30 mouse cellular contexts compared by ENCODE assay signal in genomic region chr2:104688321-104688720, GRCm38 (mm10). TPM values are rescaled to one million over a fixed set of nuclear protein-coding genes. Genes with fewer than 3 reads are reported as not detected.
DNase-seq lines count a peak whose midpoint lies in the region; ATAC-seq and TF ChIP-seq lines count a peak whose summit lies in the region.
"Had no signal": no experiment of that assay in that cellular context is flagged by ENCODE, and none has a peak within 500 bp of the region (broad histone marks: within the 10 kb centered on the region; RNA-seq: fewer than 3 reads in every experiment).

No protein-coding gene starts in this region.

- no peak overlapping the region for H3K4me3 ChIP-seq in intestine, postnatal 0 days (ENCODE audit: low read depth, low read length)
- no peak overlapping the region for H3K4me3 ChIP-seq in intestine, embryonic 15.5 days (replicated peaks)
- no peak overlapping the region for H3K4me3 ChIP-seq in liver, embryonic 11.5 days (ENCODE audit: low read depth, low read length)
- no peak overlapping the region for H3K4me3 ChIP-seq in liver, embryonic 14.5 days (ENCODE audit: insufficient read depth in 1 of 2, low read depth in 2 of 2, low read length in 2 of 2)
- H3K4me3 ChIP-seq in hindbrain, embryonic 10.5 days = no peak overlapping the region
- H3K4me3 ChIP-seq: embryonic facial prominence, embryonic 13.5 days; forebrain, embryonic 15.5 days; limb, embryonic 15.5 days; myocyte had no signal

- no peaks in the 10 kb centered on the region for H3K9me3 ChIP-seq in intestine, postnatal 0 days (ENCODE audit: control insufficient read depth)
- no peaks in the 10 kb centered on the region for H3K9me3 ChIP-seq in intestine, embryonic 15.5 days
- H3K9me3 ChIP-seq in liver, embryonic 11.5 days (ENCODE audit: control insufficient read depth, low read length) = no peaks in the 10 kb centered on the region
- H3K9me3 ChIP-seq in liver, embryonic 14.5 days (ENCODE audit: control insufficient read depth, low read length) = no peaks in the 10 kb centered on the region
- no peaks in the 10 kb centered on the region for H3K9me3 ChIP-seq in hindbrain, embryonic 10.5 days
- H3K9me3 ChIP-seq: embryonic facial prominence, embryonic 13.5 days; forebrain, embryonic 15.5 days; limb, embryonic 15.5 days had no signal

- peak; percentile 45; the same call in 1 of the 2 replicates for ATAC-seq in intestine, postnatal 0 days
- ATAC-seq in intestine, embryonic 15.5 days = no peak
- ATAC-seq in liver, embryonic 11.5 days (replicated peaks; ENCODE audit: low FRiP score) = no peak
- no peak for ATAC-seq in liver, embryonic 14.5 days (ENCODE audit: insufficient read depth)
- ATAC-seq: CD4-positive, CD25-positive, alpha-beta regulatory T cell, adult 4 months; forebrain, embryonic 15.5 days; inflammation-experienced regulatory T-cells, adult 6 months; lung, postnatal 0 days; midbrain, embryonic 16.5 days had no signal

- DNase-seq in liver = peak; percentile 38
- no peak for DNase-seq in liver, embryonic 11.5 days (ENCODE audit: low spot score)
- no peak for DNase-seq in liver, embryonic 14.5 days (ENCODE audit: low read depth in 3 of 3, low spot score in 3 of 3)
- DNase-seq in gastrocnemius, adult 18-20 months (ENCODE audit: low spot score) = no peak
- no peak for DNase-seq in hindbrain, embryonic 10.5 days (ENCODE audit: low spot score)
- DNase-seq: adrenal gland, postnatal 25 days; embryo, embryonic 11 days; gastrocnemius, postnatal 10 days; heart, adult 11 months; left cerebral cortex, postnatal 4 days; thymus, postnatal 25 days had no signal

- peaks cover 4% of the 10 kb centered on the region; the same call in 1 of the 2 replicates for H3K36me3 ChIP-seq in intestine, postnatal 0 days (ENCODE audit: control insufficient read depth, insufficient read depth)
- H3K36me3 ChIP-seq in intestine, embryonic 15.5 days = no peaks in the 10 kb centered on the region
- peaks cover 5% of the 10 kb centered on the region; the same call in 1 of the 2 replicates for H3K36me3 ChIP-seq in liver, embryonic 11.5 days (ENCODE audit: control insufficient read depth, insufficient read depth, low read length)
- no peaks in the 10 kb centered on the region for H3K36me3 ChIP-seq in liver, embryonic 14.5 days (replicated peaks; ENCODE audit: control insufficient read depth, insufficient read depth, low read depth)
- H3K36me3 ChIP-seq in hindbrain, embryonic 10.5 days = peaks cover 17% of the 10 kb centered on the region

- no peak overlapping the region for H3K4me2 ChIP-seq in intestine, postnatal 0 days (replicated peaks; ENCODE audit: low read depth)
- no peak overlapping the region for H3K4me2 ChIP-seq in intestine, embryonic 15.5 days (replicated peaks)
- no peak overlapping the region for H3K4me2 ChIP-seq in liver, embryonic 11.5 days
- H3K4me2 ChIP-seq in liver, embryonic 14.5 days (ENCODE audit: low read depth) = 0 out of 2 replicates have a peak overlapping the region, but pooled peaks have one; percentile 4
- H3K4me2 ChIP-seq: embryonic facial prominence, embryonic 13.5 days; forebrain, embryonic 15.5 days; hindbrain, embryonic 14.5 days; limb, embryonic 15.5 days had no signal

- 73% methylated on average over 3 of the region's 3 CpGs for WGBS in intestine, postnatal 0 days
- 77% methylated on average over 3 of the region's 3 CpGs for WGBS in intestine, embryonic 15.5 days
- 62% methylated on average over 3 of the region's 3 CpGs for WGBS in liver, embryonic 11.5 days
- WGBS in liver, embryonic 14.5 days (ENCODE audit: insufficient replicate concordance) = 46% methylated on average over 3 of the region's 3 CpGs
- WGBS in hindbrain, embryonic 10.5 days = 77% methylated on average over 3 of the region's 3 CpGs

- H3K27ac ChIP-seq in intestine, postnatal 0 days (ENCODE audit: low read depth, low read length) = no peak overlapping the region
- no peak overlapping the region for H3K27ac ChIP-seq in intestine, embryonic 15.5 days
- no peak overlapping the region for H3K27ac ChIP-seq in liver, embryonic 11.5 days (ENCODE audit: low read depth, low read length)
- no peak overlapping the region for H3K27ac ChIP-seq in liver, embryonic 14.5 days
- H3K27ac ChIP-seq in hindbrain, embryonic 10.5 days = no peak overlapping the region
- H3K27ac ChIP-seq: embryonic facial prominence, embryonic 13.5 days; forebrain, embryonic 15.5 days; hindbrain, embryonic 14.5 days; limb, embryonic 15.5 days; macrophage had no signal

- no peak overlapping the region for H3K9ac ChIP-seq in intestine, postnatal 0 days (ENCODE audit: low read depth, low read length)
- no peak overlapping the region for H3K9ac ChIP-seq in intestine, embryonic 15.5 days
- no peak overlapping the region for H3K9ac ChIP-seq in liver, embryonic 11.5 days (ENCODE audit: low read depth, low read length)
- no peak overlapping the region for H3K9ac ChIP-seq in liver, embryonic 14.5 days (replicated peaks)
- H3K9ac ChIP-seq: embryonic facial prominence, embryonic 13.5 days; forebrain, embryonic 15.5 days; hindbrain, embryonic 14.5 days; limb, embryonic 15.5 days had no signal

- H3K4me1 ChIP-seq in intestine, postnatal 0 days (replicated peaks; ENCODE audit: control insufficient read depth, insufficient read depth, low read length) = no peaks in the 10 kb centered on the region; the same call in 1 of the 2 replicates
- no peaks in the 10 kb centered on the region for H3K4me1 ChIP-seq in intestine, embryonic 15.5 days (replicated peaks)
- H3K4me1 ChIP-seq in liver, embryonic 11.5 days (replicated peaks; ENCODE audit: control insufficient read depth, insufficient read depth, low read length) = no peaks in the 10 kb centered on the region; the same call in 1 of the 2 replicates
- H3K4me1 ChIP-seq in liver, embryonic 14.5 days (replicated peaks; ENCODE audit: control insufficient read depth in 2 of 2, insufficient read depth in 2 of 2, low read length in 1 of 2) = peaks cover 0 to 17% of the 10 kb centered on the region in 2 experiments; a peak in 2 of 4 replicates
- peaks cover 3% of the 10 kb centered on the region; the same call in 1 of the 2 replicates for H3K4me1 ChIP-seq in hindbrain, embryonic 10.5 days (replicated peaks)
- H3K4me1 ChIP-seq: embryonic facial prominence, embryonic 13.5 days had no signal

- no peaks in the 10 kb centered on the region for H3K27me3 ChIP-seq in intestine, postnatal 0 days (replicated peaks; ENCODE audit: control insufficient read depth, insufficient read depth, low read length)
- H3K27me3 ChIP-seq in intestine, embryonic 15.5 days (replicated peaks) = no peaks in the 10 kb centered on the region
- H3K27me3 ChIP-seq in liver, embryonic 11.5 days (replicated peaks; ENCODE audit: control insufficient read depth, insufficient read depth, low read length) = no peaks in the 10 kb centered on the region
- no peaks in the 10 kb centered on the region for H3K27me3 ChIP-seq in liver, embryonic 14.5 days (ENCODE audit: control insufficient read depth, insufficient read depth, low read length)
- no peaks in the 10 kb centered on the region for H3K27me3 ChIP-seq in hindbrain, embryonic 10.5 days (ENCODE audit: insufficient read depth, poor library complexity, severe bottlenecking)
- H3K27me3 ChIP-seq: embryonic facial prominence, embryonic 13.5 days; forebrain, embryonic 15.5 days; limb, embryonic 15.5 days had no signal

- TF ChIP-seq CTCF in intestine, postnatal 0 days (IDR thresholded peaks at IDR 0.05; ENCODE audit: low read depth) = no peak
- no peak for TF ChIP-seq CTCF in liver, embryonic 14.5 days (IDR thresholded peaks at IDR 0.05; ENCODE audit: low read depth)

- TF ChIP-seq EP300 in liver, embryonic 14.5 days (IDR thresholded peaks at IDR 0.05; ENCODE audit: low read depth) = no peak

RNA-seq across cellular contexts. Expression of gene Tcp11l1, which starts 23.6 kb away (rescaled TPM):
- 16.0 and 17.2 TPM in 2 replicates for polyA plus RNA-seq in intestine, postnatal 0 days (2015; fragmentation: Nextera tagmentation; extraction: Ambion mirVana)
- polyA plus RNA-seq in intestine, embryonic 15.5 days (2015; fragmentation: Nextera tagmentation; extraction: Ambion mirVana) = 31.2 and 34.5 TPM in 2 replicates
- 20.3 and 22.9 TPM in 2 replicates for polyA plus RNA-seq in liver, embryonic 11.5 days (2014; fragmentation: Nextera tagmentation; extraction: Ambion mirVana)
- polyA plus RNA-seq in liver, embryonic 14.5 days (2012; rRNA removed) = 1.0 and 2.5 TPM in 2 replicates
- 5.0 and 5.2 TPM in 2 replicates for polyA plus RNA-seq in liver, embryonic 14.5 days (2014; fragmentation: Nextera tagmentation; extraction: Ambion mirVana)
- 10 to 100 TPM in 1 of 2 experiments, 1 to 10 TPM in 1; 7.1 to 10.8 TPM for total RNA-seq in gastrocnemius, adult 18-20 months (2021)
- polyA plus RNA-seq in hindbrain, embryonic 10.5 days (2016; fragmentation: Nextera tagmentation; extraction: Ambion mirVana) = 54.5 and 64.1 TPM in 2 replicates

RNA-seq across cellular contexts. Expression of gene Pin1rt1, which starts 27.9 kb away (rescaled TPM):
- polyA plus RNA-seq in intestine, postnatal 0 days (2015; fragmentation: Nextera tagmentation; extraction: Ambion mirVana) = not detected in 2 replicates
- polyA plus RNA-seq in intestine, embryonic 15.5 days (2015; fragmentation: Nextera tagmentation; extraction: Ambion mirVana) = 0.14 TPM in 1 of 2 replicates, not detected in the other
- polyA plus RNA-seq in liver, embryonic 11.5 days (2014; fragmentation: Nextera tagmentation; extraction: Ambion mirVana) = not detected in 2 replicates
- polyA plus RNA-seq in liver, embryonic 14.5 days (2012; rRNA removed) = not detected in 2 replicates
- polyA plus RNA-seq in liver, embryonic 14.5 days (2014; fragmentation: Nextera tagmentation; extraction: Ambion mirVana) = not detected in 2 replicates
- not detected for total RNA-seq in gastrocnemius, adult 18-20 months (2021)
- polyA plus RNA-seq in hindbrain, embryonic 10.5 days (2016; fragmentation: Nextera tagmentation; extraction: Ambion mirVana) = not detected in 2 replicates
- total RNA-seq: adrenal gland, postnatal 25 days; gastrocnemius, postnatal 10 days; heart, postnatal 25 days; layer of hippocampus, adult 18-20 months; layer of hippocampus, postnatal 14 days; left cerebral cortex, adult 8-10 months; left cerebral cortex, postnatal 4 days had no signal
- polyA plus RNA-seq: brain, embryonic 14.5 days; CD4-positive, CD25-positive, alpha-beta regulatory T cell, adult 4 months; embryonic facial prominence, embryonic 13.5 days; heart, embryonic 14.5 days; hindbrain, embryonic 14.5 days; inflammation-experienced regulatory T-cells, adult 6 months; lung, postnatal 0 days; macrophage; myocyte; spleen, adult 2 months had no signal

RNA-seq across cellular contexts. Expression of gene Depdc7, which starts 54.4 kb away (rescaled TPM):
- polyA plus RNA-seq in intestine, postnatal 0 days (2015; fragmentation: Nextera tagmentation; extraction: Ambion mirVana) = 62.4 and 70.0 TPM in 2 replicates
- polyA plus RNA-seq in intestine, embryonic 15.5 days (2015; fragmentation: Nextera tagmentation; extraction: Ambion mirVana) = 32.6 and 36.2 TPM in 2 replicates
- 10.3 and 12.3 TPM in 2 replicates for polyA plus RNA-seq in liver, embryonic 11.5 days (2014; fragmentation: Nextera tagmentation; extraction: Ambion mirVana)
- 3.9 and 5.7 TPM in 2 replicates for polyA plus RNA-seq in liver, embryonic 14.5 days (2012; rRNA removed)
- polyA plus RNA-seq in liver, embryonic 14.5 days (2014; fragmentation: Nextera tagmentation; extraction: Ambion mirVana) = 9.5 and 9.8 TPM in 2 replicates
- total RNA-seq in gastrocnemius, adult 18-20 months (2021) = 1 to 10 TPM; 1.6 to 2.0 TPM
- 2.1 and 2.8 TPM in 2 replicates for polyA plus RNA-seq in hindbrain, embryonic 10.5 days (2016; fragmentation: Nextera tagmentation; extraction: Ambion mirVana)
- polyA plus RNA-seq: CD4-positive, CD25-positive, alpha-beta regulatory T cell, adult 4 months; inflammation-experienced regulatory T-cells, adult 6 months had no signal
